Mouse (Mus musculus): Measurements from ENCODE around the gene Sec31a. TPM values are rescaled to one million over a fixed set of nuclear protein-coding genes. Genes with fewer than 3 reads are reported as not detected.

The Sec31a gene
- polyA plus RNA-seq, 1 experiment from 2014 or later: 64.5 TPM

GRCm38 (mm10) chr5:100369825-100370459 is 46.1 kb downstream of the Sec31a start:
- Histone ChIP-seq H3K9me3 (replicated peaks; ENCODE audit: control insufficient read depth, low read length) (no peaks in the 10 kb centered on the region), H3K4me1 (ENCODE audit: control insufficient read depth, insufficient read depth, low read length) (no peaks in the 10 kb centered on the region), H3K27ac (ENCODE audit: low read depth, low read length) (no peak overlapping the region), H3K4me2 (ENCODE audit: low read length) (no peak overlapping the region), H3K36me3 (ENCODE audit: control insufficient read depth, insufficient read depth, low read length) (peaks cover 71% of the 10 kb centered on the region), H3K27me3 (replicated peaks; ENCODE audit: control insufficient read depth, insufficient read depth, low read length) (no peaks in the 10 kb centered on the region), H3K4me3 (ENCODE audit: low read depth, low read length) (no peak overlapping the region), H3K9ac (ENCODE audit: low read length) (no peak overlapping the region)
- WGBS: 78% methylated on average over 11 of the region's 11 CpGs
- peak; percentile 46 for DNase-seq (ENCODE audit: low spot score)
- peak; percentile 52; the same call in 1 of the 2 replicates for ATAC-seq

GRCm38 (mm10) chr5:100369093-100369492 is 46.9 kb downstream of the Sec31a start:
- Histone ChIP-seq H3K36me3 (ENCODE audit: control insufficient read depth, insufficient read depth, low read length) (peaks cover 71% of the 10 kb centered on the region), H3K27ac (ENCODE audit: low read depth, low read length) (no peak overlapping the region), H3K4me2 (ENCODE audit: low read length) (no peak overlapping the region), H3K27me3 (replicated peaks; ENCODE audit: control insufficient read depth, insufficient read depth, low read length) (no peaks in the 10 kb centered on the region), H3K4me3 (ENCODE audit: low read depth, low read length) (no peak overlapping the region), H3K9me3 (replicated peaks; ENCODE audit: control insufficient read depth, low read length) (no peaks in the 10 kb centered on the region), H3K4me1 (ENCODE audit: control insufficient read depth, insufficient read depth, low read length) (no peaks in the 10 kb centered on the region), H3K9ac (ENCODE audit: low read length) (no peak overlapping the region)
- WGBS: 91% methylated on average over 6 of the region's 6 CpGs
- DNase-seq (ENCODE audit: low spot score) (no peak), ATAC-seq (no peak)

- Histone ChIP-seq H3K4me3 (ENCODE audit: low read depth, low read length) (no peak overlapping the region), H3K36me3 (ENCODE audit: control insufficient read depth, insufficient read depth, low read length) (peaks cover 75% of the 10 kb centered on the region), H3K9me3 (replicated peaks; ENCODE audit: control insufficient read depth, low read length) (no peaks in the 10 kb centered on the region), H3K27me3 (replicated peaks; ENCODE audit: control insufficient read depth, insufficient read depth, low read length) (no peaks in the 10 kb centered on the region), H3K4me1 (ENCODE audit: control insufficient read depth, insufficient read depth, low read length) (no peaks in the 10 kb centered on the region), H3K9ac (ENCODE audit: low read length) (no peak overlapping the region), H3K27ac (ENCODE audit: low read depth, low read length) (no peak overlapping the region), H3K4me2 (ENCODE audit: low read length) (no peak overlapping the region)
- WGBS: 86% methylated on average over 5 of the region's 5 CpGs
- DNase-seq (ENCODE audit: low spot score) (no peak), ATAC-seq (no peak)
Measured at GRCm38 (mm10) chr5:100368527-100368926, 47.5 kb downstream of the Sec31a start.

GRCm38 (mm10) chr5:100367051-100367450 is 49.0 kb downstream of the Sec31a start:
- WGBS: 94% methylated on average over 2 of the region's 2 CpGs
- Histone ChIP-seq H3K4me3 (ENCODE audit: low read depth, low read length) (no peak overlapping the region), H3K27me3 (replicated peaks; ENCODE audit: control insufficient read depth, insufficient read depth, low read length) (no peaks in the 10 kb centered on the region), H3K36me3 (ENCODE audit: control insufficient read depth, insufficient read depth, low read length) (peaks cover 77% of the 10 kb centered on the region), H3K9me3 (replicated peaks; ENCODE audit: control insufficient read depth, low read length) (no peaks in the 10 kb centered on the region), H3K27ac (ENCODE audit: low read depth, low read length) (no peak overlapping the region), H3K4me2 (ENCODE audit: low read length) (no peak overlapping the region), H3K4me1 (ENCODE audit: control insufficient read depth, insufficient read depth, low read length) (no peaks in the 10 kb centered on the region), H3K9ac (ENCODE audit: low read length) (no peak overlapping the region)
- ATAC-seq: no peak
- no peak for DNase-seq (ENCODE audit: low spot score)

GRCm38 (mm10) chr5:100360296-100360695 is 55.7 kb downstream of the Sec31a start:
- 89% methylated on average over 6 of the region's 6 CpGs for WGBS
- ATAC-seq: no peak
- no peak for DNase-seq (ENCODE audit: low spot score)

GRCm38 (mm10) chr5:100358334-100358733 is 57.7 kb downstream of the Sec31a start:
- WGBS: 58% methylated on average over 8 of the region's 8 CpGs
- DNase-seq (ENCODE audit: low spot score) (no peak), ATAC-seq (no peak; the same call in 1 of the 2 replicates)
- Histone ChIP-seq H3K9ac (ENCODE audit: low read length) (no peak overlapping the region), H3K4me1 (ENCODE audit: control insufficient read depth, insufficient read depth, low read length) (no peaks in the 10 kb centered on the region), H3K27ac (ENCODE audit: low read depth, low read length) (no peak overlapping the region), H3K4me3 (ENCODE audit: low read depth, low read length) (no peak overlapping the region), H3K27me3 (replicated peaks; ENCODE audit: control insufficient read depth, insufficient read depth, low read length) (no peaks in the 10 kb centered on the region), H3K9me3 (replicated peaks; ENCODE audit: control insufficient read depth, low read length) (no peaks in the 10 kb centered on the region), H3K4me2 (ENCODE audit: low read length) (no peak overlapping the region), H3K36me3 (ENCODE audit: control insufficient read depth, insufficient read depth, low read length) (peaks cover 33% of the 10 kb centered on the region)

More at GRCm38 (mm10) chr5:100360296-100360695, 55.7 kb downstream of the Sec31a start:
- no peak overlapping the region for H3K9ac ChIP-seq (ENCODE audit: low read length)
- H3K4me3 ChIP-seq (ENCODE audit: low read depth, low read length): no peak overlapping the region
- peaks cover 52% of the 10 kb centered on the region for H3K36me3 ChIP-seq (ENCODE audit: control insufficient read depth, insufficient read depth, low read length)
- H3K4me2 ChIP-seq (ENCODE audit: low read length): no peak overlapping the region
- no peaks in the 10 kb centered on the region for H3K27me3 ChIP-seq (replicated peaks; ENCODE audit: control insufficient read depth, insufficient read depth, low read length)
- H3K4me1 ChIP-seq (ENCODE audit: control insufficient read depth, insufficient read depth, low read length): no peaks in the 10 kb centered on the region
- H3K9me3 ChIP-seq (replicated peaks; ENCODE audit: control insufficient read depth, low read length): no peaks in the 10 kb centered on the region
- H3K27ac ChIP-seq (ENCODE audit: low read depth, low read length): no peak overlapping the region

GRCm38 (mm10) chr5:100354644-100355043 is 61.4 kb downstream of the Sec31a start:
- 95% methylated on average over 20 of the region's 20 CpGs for WGBS
- Histone ChIP-seq H3K27ac (ENCODE audit: low read depth, low read length) (no peak overlapping the region), H3K36me3 (ENCODE audit: control insufficient read depth, insufficient read depth, low read length) (no peaks in the 10 kb centered on the region), H3K27me3 (replicated peaks; ENCODE audit: control insufficient read depth, insufficient read depth, low read length) (no peaks in the 10 kb centered on the region), H3K9me3 (replicated peaks; ENCODE audit: control insufficient read depth, low read length) (no peaks in the 10 kb centered on the region), H3K4me1 (ENCODE audit: control insufficient read depth, insufficient read depth, low read length) (peaks cover 1% of the 10 kb centered on the region; the same call in 1 of the 2 replicates), H3K4me3 (ENCODE audit: low read depth, low read length) (no peak overlapping the region), H3K4me2 (ENCODE audit: low read length) (no peak overlapping the region), H3K9ac (ENCODE audit: low read length) (no peak overlapping the region)
- ATAC-seq: no peak
- no peak for DNase-seq (ENCODE audit: low spot score)

GRCm38 (mm10) chr5:100352986-100353848 is 62.8 kb downstream of the Sec31a start:
- Histone ChIP-seq H3K4me1 (ENCODE audit: control insufficient read depth, insufficient read depth, low read length) (peaks cover 7% of the 10 kb centered on the region; the same call in 1 of the 2 replicates), H3K27me3 (replicated peaks; ENCODE audit: control insufficient read depth, insufficient read depth, low read length) (no peaks in the 10 kb centered on the region), H3K27ac (ENCODE audit: low read depth, low read length) (no peak overlapping the region), H3K9ac (ENCODE audit: low read length) (no peak overlapping the region), H3K9me3 (replicated peaks; ENCODE audit: control insufficient read depth, low read length) (no peaks in the 10 kb centered on the region), H3K4me3 (ENCODE audit: low read depth, low read length) (no peak overlapping the region), H3K36me3 (ENCODE audit: control insufficient read depth, insufficient read depth, low read length) (no peaks in the 10 kb centered on the region), H3K4me2 (ENCODE audit: low read length) (no peak overlapping the region)
- DNase-seq (ENCODE audit: low spot score) (no peak), ATAC-seq (no peak)
- 55% methylated on average over 10 of the region's 10 CpGs for WGBS

Data from forebrain, embryonic 14.5 days (tissue).